Mouse (Mus musculus): ENCODE measurements around the gene Rims1.

The Rims1 gene

GRCm38 (mm10) chr1:22694514-22694913 is 111.3 kb downstream of the Rims1 start:
- no peak for DNase-seq

- no peak for DNase-seq
These were observed 122.3 kb downstream of the Rims1 start for GRCm38 (mm10) chr1:22683455-22683854.

- no peak for DNase-seq
These were observed 141.6 kb downstream of the Rims1 start for GRCm38 (mm10) chr1:22664196-22664595.

- DNase-seq = no peak
These were observed 144.0 kb downstream of the Rims1 start for GRCm38 (mm10) chr1:22661825-22662224.

- no peak for DNase-seq
These were observed 149.8 kb downstream of the Rims1 start for GRCm38 (mm10) chr1:22655983-22656382.

- DNase-seq = no peak
These were observed 150.9 kb downstream of the Rims1 start for GRCm38 (mm10) chr1:22654903-22655302.

GRCm38 (mm10) chr1:22650588-22650987 is 155.2 kb downstream of the Rims1 start:
- DNase-seq = no peak

- no peak for DNase-seq
These were observed 156.4 kb downstream of the Rims1 start for GRCm38 (mm10) chr1:22649432-22649831.

- DNase-seq = no peak
These were observed 160.5 kb downstream of the Rims1 start for GRCm38 (mm10) chr1:22645257-22645656.

- no peak for DNase-seq
These were observed 165.2 kb downstream of the Rims1 start for GRCm38 (mm10) chr1:22640568-22640967.

- no peak for DNase-seq
These were observed 166.1 kb downstream of the Rims1 start for GRCm38 (mm10) chr1:22639702-22640101.

- DNase-seq = no peak
These were observed 171.9 kb downstream of the Rims1 start for GRCm38 (mm10) chr1:22633871-22634270.

GRCm38 (mm10) chr1:22632551-22632950 is 173.2 kb downstream of the Rims1 start:
- DNase-seq = no peak

GRCm38 (mm10) chr1:22631991-22632390 is 173.8 kb downstream of the Rims1 start:
- DNase-seq = no peak

GRCm38 (mm10) chr1:22629011-22629410 is 176.8 kb downstream of the Rims1 start:
- DNase-seq = no peak

GRCm38 (mm10) chr1:22627013-22627412 is 178.8 kb downstream of the Rims1 start:
- DNase-seq = peak; percentile 9

- DNase-seq = no peak
These were observed 179.5 kb downstream of the Rims1 start for GRCm38 (mm10) chr1:22626295-22626694.

- no peak for DNase-seq
These were observed 185.0 kb downstream of the Rims1 start for GRCm38 (mm10) chr1:22620827-22621226.

- no peak for DNase-seq
These were observed 190.2 kb downstream of the Rims1 start for GRCm38 (mm10) chr1:22615601-22616000.

GRCm38 (mm10) chr1:22613609-22614008 is 192.2 kb downstream of the Rims1 start:
- no peak for DNase-seq

- peak; percentile 5 for DNase-seq
These were observed 201.3 kb downstream of the Rims1 start for GRCm38 (mm10) chr1:22604329-22605044.

- DNase-seq = no peak
These were observed 209.6 kb downstream of the Rims1 start for GRCm38 (mm10) chr1:22596197-22596596.

- no peak for DNase-seq
These were observed 211.0 kb downstream of the Rims1 start for GRCm38 (mm10) chr1:22594841-22595240.

- no peak for DNase-seq
These were observed 217.9 kb downstream of the Rims1 start for GRCm38 (mm10) chr1:22587859-22588383.

GRCm38 (mm10) chr1:22585560-22585959 is 220.2 kb downstream of the Rims1 start:
- no peak for DNase-seq
